Mouse (Mus musculus) stomach, postnatal 0 days (tissue): ENCODE results near the gene Birc6. TPM values are rescaled to one million over a fixed set of nuclear protein-coding genes. Genes with fewer than 3 reads are reported as not detected.

Source experiments
- ATAC-seq: fragments of 200-750 bp; cut with Nextera tagmentation; 2 replicates; pipeline ENCODE4 v1.8.0; 2017; ENCODE audit not compliant: low FRiP score, low TSS enrichment
- DNase-seq: peaks from one replicate; pipeline ENCODE4 v3.0.0-alpha.2; 2016; ENCODE audit warnings: low spot score
- H3K27ac ChIP-seq: fragments of 300-500 bp; sonication (generic); replicated peaks from 2 replicates; pipeline ENCODE4 v1.5.1; 2014; ENCODE audit warnings: mild to moderate bottlenecking, control low read depth
- H3K27me3 ChIP-seq: fragments of 300-500 bp; sonication (generic); 2 replicates; pipeline ENCODE4 v1.6.1; 2014; ENCODE audit warnings: low read length; ENCODE audit not compliant: control insufficient read depth, insufficient read depth
- H3K36me3 ChIP-seq: fragments of 300-500 bp; sonication (generic); 2 replicates; pipeline ENCODE4 v1.6.1; 2014; ENCODE audit warnings: low read length, mixed read lengths; ENCODE audit not compliant: control insufficient read depth, insufficient read depth
- H3K4me1 ChIP-seq: fragments of 300-500 bp; sonication (generic); replicated peaks from 2 replicates; pipeline ENCODE4 v1.6.1; 2014; ENCODE audit warnings: antibody characterized with exemption; ENCODE audit not compliant: control insufficient read depth, insufficient read depth
- H3K4me2 ChIP-seq: fragments of 300-500 bp; sonication (generic); replicated peaks from 2 replicates; pipeline ENCODE4 v1.6.1; 2014; ENCODE audit warnings: low read depth, mild to moderate bottlenecking, control low read depth, moderate library complexity
- H3K4me3 ChIP-seq: fragments of 300-500 bp; sonication (generic); 2 replicates; pipeline ENCODE4 v1.5.1; 2014; ENCODE audit warnings: low read depth, low read length, control low read depth
- H3K9ac ChIP-seq: fragments of 300-500 bp; sonication (generic); 2 replicates; pipeline ENCODE4 v1.6.1; 2014; ENCODE audit warnings: mild to moderate bottlenecking, low read length, control low read depth, mixed read lengths
- H3K9me3 ChIP-seq: fragments of 300-500 bp; sonication (generic); 2 replicates; pipeline ENCODE4 v1.6.1; 2016; ENCODE audit warnings: low read length; ENCODE audit not compliant: control insufficient read depth
- CTCF ChIP-seq: IDR thresholded peaks from 2 replicates; pipeline ENCODE4 v1.5.1; 2016; ENCODE audit warnings: antibody characterized with exemption, low read depth, mild to moderate bottlenecking, moderate library complexity
- EP300 ChIP-seq: optimal IDR thresholded peaks from 2 replicates; pipeline ENCODE3; 2016; ENCODE audit warnings: antibody characterized with exemption
- WGBS: fragments of 180-500 bp; shearing (Covaris S2); extraction: QIAGEN DNeasy Blood & Tissue Kit; methylation state at CpG from one replicate; pipeline ENCODE4 v1.1.7; 2014; 5-methylcytosine and 5-hydroxymethylcytosine counted together
- polyA plus RNA-seq: library from polyadenylated mRNA; unstranded; fragments of >200 nt; fragmentation: Nextera tagmentation; extraction: Ambion mirVana; gene quantifications from 2 replicates; pipeline ENCODE4 v1.2.1, GENCODE M21; 2015

Birc6 gene
- polyA plus RNA-seq, 1 experiment from 2014 or later: 56.4 TPM

DNA sequence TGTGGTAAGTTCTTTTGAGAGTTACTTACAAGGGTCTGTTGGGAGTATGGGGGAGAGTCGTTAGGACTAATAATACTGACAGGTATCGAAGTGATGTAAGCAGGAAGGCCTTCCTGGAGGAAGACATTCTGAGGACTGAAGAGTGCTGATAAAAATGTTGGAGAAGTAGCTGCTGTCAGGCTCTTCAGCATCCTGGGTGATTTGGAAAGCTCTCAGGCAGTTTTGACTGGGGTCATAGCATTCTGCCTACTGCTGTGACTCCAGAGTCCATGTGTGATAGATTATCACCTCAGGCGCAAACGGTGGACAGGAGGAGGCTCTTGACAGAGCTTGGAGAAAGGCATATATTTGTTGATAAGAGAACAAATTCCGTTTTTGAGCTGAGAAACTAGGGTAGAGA lies 177.4 kb downstream of the Birc6 start:
- 80% methylated on average over 5 of the region's 5 CpGs for WGBS
- TF ChIP-seq EP300: no peak
- TF ChIP-seq CTCF: no peak
- no peak for ATAC-seq
- H3K4me1 ChIP-seq: no peaks in the 10 kb centered on the region
- peaks cover 3% of the 10 kb centered on the region for H3K36me3 ChIP-seq
- no peaks in the 10 kb centered on the region for H3K9me3 ChIP-seq
- H3K4me3 ChIP-seq: no peak overlapping the region
- H3K27me3 ChIP-seq: no peaks in the 10 kb centered on the region
- no peak overlapping the region for H3K9ac ChIP-seq
- no peak overlapping the region for H3K4me2 ChIP-seq
- no peak overlapping the region for H3K27ac ChIP-seq
- no peak for DNase-seq

DNA sequence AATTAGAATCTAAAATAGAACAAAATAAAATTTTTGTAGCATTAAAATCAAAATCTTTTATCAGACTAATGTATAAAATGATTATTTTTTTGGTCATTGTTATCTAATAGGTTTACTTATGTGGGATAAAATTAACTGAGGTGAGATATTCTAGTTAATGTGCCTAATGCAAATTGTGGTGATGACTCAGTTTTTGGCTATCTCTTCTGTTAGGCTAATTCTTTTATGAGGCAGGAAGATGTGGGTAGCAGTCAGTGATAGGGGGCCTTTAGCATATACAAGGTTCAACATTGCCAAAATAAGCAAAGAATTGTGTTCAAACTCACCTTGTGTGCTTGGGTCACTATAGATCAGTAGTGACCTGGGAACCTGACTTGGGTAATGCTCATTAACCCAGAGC lies 178.5 kb downstream of the Birc6 start:
- H3K4me2 ChIP-seq: no peak overlapping the region
- no peak for DNase-seq
- H3K4me1 ChIP-seq: no peaks in the 10 kb centered on the region
- ATAC-seq: no peak
- no peak overlapping the region for H3K27ac ChIP-seq
- no peaks in the 10 kb centered on the region for H3K9me3 ChIP-seq
- TF ChIP-seq CTCF: no peak
- no peak for TF ChIP-seq EP300
- H3K9ac ChIP-seq: no peak overlapping the region
- no peaks in the 10 kb centered on the region for H3K27me3 ChIP-seq
- peaks cover 3% of the 10 kb centered on the region; the same call in 1 of the 2 replicates for H3K36me3 ChIP-seq
- no peak overlapping the region for H3K4me3 ChIP-seq

DNA sequence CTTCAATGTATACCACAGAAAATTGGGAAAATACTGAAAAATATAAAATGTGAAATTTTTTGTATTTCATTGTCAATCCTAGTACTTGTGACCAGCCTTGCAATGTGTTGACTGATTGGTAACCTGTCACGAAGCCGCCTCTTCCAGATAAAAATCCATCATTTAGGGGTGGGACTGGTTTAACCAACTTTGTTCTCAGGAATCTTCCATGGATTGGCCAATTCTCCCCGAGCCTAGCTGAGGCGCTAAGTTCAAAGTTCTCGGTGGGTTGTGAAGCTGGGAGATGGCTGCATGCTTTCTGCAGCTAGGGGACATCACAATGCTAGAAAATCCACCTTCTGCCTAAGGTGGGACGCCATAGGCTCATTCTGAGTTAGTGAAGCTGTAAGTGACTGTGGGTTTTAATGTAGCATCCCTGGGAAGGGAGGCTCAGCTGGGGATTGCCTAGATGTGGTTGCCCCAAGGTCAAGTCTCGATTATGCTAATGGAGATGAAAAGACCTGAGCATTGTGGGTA lies 179.6 kb downstream of the Birc6 start:
- no peak overlapping the region for H3K4me2 ChIP-seq
- H3K9ac ChIP-seq: no peak overlapping the region
- no peak overlapping the region for H3K4me3 ChIP-seq
- H3K27ac ChIP-seq: no peak overlapping the region
- ATAC-seq (no peak), DNase-seq (no peak)
- no peaks in the 10 kb centered on the region for H3K27me3 ChIP-seq
- no peak for TF ChIP-seq CTCF
- no peak for TF ChIP-seq EP300
- WGBS: 82% methylated on average over 7 of the region's 7 CpGs
- H3K4me1 ChIP-seq: no peaks in the 10 kb centered on the region
- H3K36me3 ChIP-seq: peaks cover 3% of the 10 kb centered on the region; the same call in 1 of the 2 replicates
- H3K9me3 ChIP-seq: no peaks in the 10 kb centered on the region

DNA sequence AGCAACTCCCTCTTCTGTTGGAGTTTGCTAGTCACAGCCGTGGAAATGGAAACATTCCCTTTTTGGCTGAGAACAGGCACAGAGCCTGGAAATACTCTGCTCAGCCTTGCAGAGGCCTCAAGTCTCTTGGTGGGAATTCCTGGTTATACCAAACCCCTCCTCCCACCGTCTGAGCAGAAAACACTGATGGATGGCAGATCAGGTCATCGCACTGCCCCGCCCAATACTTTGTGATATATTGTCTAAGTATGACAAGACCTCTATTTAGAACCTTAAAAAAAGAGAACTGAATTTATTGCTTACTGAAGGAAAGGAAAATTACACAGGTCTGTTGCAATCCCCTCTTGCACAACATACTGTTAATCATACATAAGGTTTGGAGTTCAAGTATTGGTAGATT lies 182.6 kb downstream of the Birc6 start:
- WGBS: 45% methylated on average over 4 of the region's 4 CpGs
- no peak overlapping the region for H3K4me3 ChIP-seq
- H3K4me1 ChIP-seq: no peaks in the 10 kb centered on the region
- H3K27ac ChIP-seq: peak overlapping the region; percentile 35
- no peak overlapping the region for H3K4me2 ChIP-seq
- peak; percentile 13 for TF ChIP-seq EP300
- TF ChIP-seq CTCF: peak; percentile 28
- no peaks in the 10 kb centered on the region for H3K9me3 ChIP-seq
- H3K27me3 ChIP-seq: no peaks in the 10 kb centered on the region
- DNase-seq: no peak
- H3K36me3 ChIP-seq: no peaks in the 10 kb centered on the region
- no peak overlapping the region for H3K9ac ChIP-seq
- peak; percentile 80 for ATAC-seq

DNA sequence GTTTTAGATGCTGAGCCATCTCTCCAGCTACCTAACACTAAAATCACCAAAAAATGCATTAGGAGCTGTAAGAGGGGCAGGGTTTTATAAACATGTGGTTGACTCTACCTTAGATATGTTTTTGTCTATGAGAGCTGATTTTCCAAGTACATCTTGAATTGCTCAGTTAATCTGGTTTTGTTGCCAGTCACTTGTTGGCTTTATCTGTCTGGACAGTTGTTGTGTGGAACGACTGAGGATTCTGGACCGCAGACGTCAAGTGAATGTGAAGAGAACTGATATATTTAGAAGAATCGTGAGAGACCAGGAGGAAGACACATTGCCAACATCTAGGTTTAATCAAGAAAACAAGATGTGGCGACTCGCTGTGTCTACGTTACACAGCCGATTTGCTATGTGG lies 183.5 kb downstream of the Birc6 start:
- ATAC-seq (no peak), DNase-seq (no peak)
- no peak overlapping the region for H3K4me3 ChIP-seq
- no peak overlapping the region for H3K4me2 ChIP-seq
- H3K9ac ChIP-seq: no peak overlapping the region
- H3K27me3 ChIP-seq: no peaks in the 10 kb centered on the region
- no peak overlapping the region for H3K27ac ChIP-seq
- no peak for TF ChIP-seq CTCF
- no peak for TF ChIP-seq EP300
- no peaks in the 10 kb centered on the region for H3K36me3 ChIP-seq
- 80% methylated on average over 8 of the region's 8 CpGs for WGBS
- no peaks in the 10 kb centered on the region for H3K9me3 ChIP-seq
- no peaks in the 10 kb centered on the region for H3K4me1 ChIP-seq

DNA sequence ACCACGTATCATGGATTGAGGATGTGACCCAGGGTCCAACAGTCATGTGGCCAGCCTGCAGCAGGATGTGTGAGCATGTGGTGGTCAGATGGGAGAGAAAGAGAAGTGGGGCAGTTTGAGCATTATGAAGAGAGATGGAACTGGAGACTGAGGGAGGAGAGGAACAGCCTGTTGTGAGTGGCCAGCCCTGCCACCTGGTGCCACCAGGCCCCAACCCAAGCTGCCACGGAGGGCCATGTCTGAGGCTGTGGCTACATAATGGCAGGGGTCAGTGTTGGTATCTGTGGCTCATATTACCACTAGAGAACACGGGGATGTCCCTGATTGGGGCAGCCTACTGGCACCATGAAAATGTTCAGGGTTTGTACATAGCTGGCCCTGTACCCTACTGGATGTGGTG lies 187.0 kb downstream of the Birc6 start:
- DNase-seq (no peak), ATAC-seq (no peak)
- Histone ChIP-seq H3K9ac (no peak overlapping the region), H3K4me3 (no peak overlapping the region), H3K4me2 (no peak overlapping the region), H3K4me1 (0 out of 2 replicates have a peak, but pooled peaks cover 3% of the 10 kb centered on the region), H3K36me3 (no peaks in the 10 kb centered on the region), H3K27ac (no peak overlapping the region), H3K9me3 (no peaks in the 10 kb centered on the region), H3K27me3 (no peaks in the 10 kb centered on the region)
- WGBS: 59% methylated on average over 3 of the region's 3 CpGs
- TF ChIP-seq CTCF (no peak), EP300 (no peak)
